In the genomic region with DNA sequence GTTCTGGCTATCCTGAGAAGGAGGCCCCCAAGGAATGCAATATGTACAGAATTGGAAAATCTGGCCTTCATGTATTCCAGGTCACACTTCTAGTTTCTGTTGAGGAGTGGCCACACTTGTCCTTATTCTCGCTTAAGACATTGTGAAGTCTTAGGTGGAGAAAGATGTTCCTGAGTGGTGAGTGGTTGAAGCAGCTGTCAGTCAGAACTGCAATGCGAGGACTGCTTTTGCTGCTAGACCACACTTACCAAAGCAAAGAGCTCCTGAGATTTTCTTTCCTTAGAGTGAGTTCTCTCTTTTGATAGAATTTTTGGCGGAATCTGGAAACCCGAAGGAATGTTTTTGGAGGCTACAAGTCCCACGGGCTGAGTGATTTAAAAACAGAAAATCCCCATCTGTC, we compare ENCODE assay signal across 30 mouse cellular contexts.
A peak's percentile ranks its signal among the peaks of the same experiment; 100 is the strongest.
DNase-seq lines count a peak whose midpoint lies in the region; ATAC-seq lines count a peak whose summit lies in the region.
"Had no signal": no experiment of that assay in that cellular context is flagged by ENCODE, and none has a peak within 500 bp of the region (broad histone marks: within the 10 kb centered on the region; RNA-seq: fewer than 3 reads in every experiment).

No protein-coding gene starts in this region.

- no peaks in the 10 kb centered on the region for H3K36me3 ChIP-seq in midbrain, embryonic 13.5 days
- H3K36me3 ChIP-seq: embryonic facial prominence, embryonic 12.5 days; embryonic facial prominence, embryonic 15.5 days; forebrain, embryonic 12.5 days; forebrain, embryonic 15.5 days; G1E; heart, embryonic 12.5 days; heart, embryonic 15.5 days; hindbrain, embryonic 10.5 days; hindbrain, embryonic 13.5 days had no signal

- no peak overlapping the region for H3K9ac ChIP-seq in midbrain, embryonic 13.5 days (replicated peaks)
- H3K9ac ChIP-seq: embryonic facial prominence, embryonic 12.5 days; embryonic facial prominence, embryonic 15.5 days; forebrain, embryonic 12.5 days; forebrain, embryonic 15.5 days; heart, embryonic 12.5 days; heart, embryonic 15.5 days; hindbrain, embryonic 13.5 days had no signal

- H3K27me3 ChIP-seq in midbrain, embryonic 13.5 days: no peaks in the 10 kb centered on the region
- H3K27me3 ChIP-seq: CH12.LX; embryonic facial prominence, embryonic 12.5 days; embryonic facial prominence, embryonic 15.5 days; forebrain, embryonic 12.5 days; forebrain, embryonic 15.5 days; heart, embryonic 12.5 days; heart, embryonic 15.5 days; hindbrain, embryonic 13.5 days had no signal

- WGBS in midbrain, embryonic 13.5 days: 87% methylated on average over 5 of the region's 5 CpGs

- no peaks in the 10 kb centered on the region for H3K4me1 ChIP-seq in midbrain, embryonic 13.5 days (replicated peaks)
- H3K4me1 ChIP-seq: embryonic facial prominence, embryonic 12.5 days; embryonic facial prominence, embryonic 15.5 days; forebrain, embryonic 12.5 days; forebrain, embryonic 15.5 days; hindbrain, embryonic 10.5 days had no signal

- no peak overlapping the region for H3K4me2 ChIP-seq in midbrain, embryonic 13.5 days (replicated peaks)
- H3K4me2 ChIP-seq: embryonic facial prominence, embryonic 12.5 days; embryonic facial prominence, embryonic 15.5 days; forebrain, embryonic 12.5 days; forebrain, embryonic 15.5 days; heart, embryonic 12.5 days; heart, embryonic 15.5 days; hindbrain, embryonic 13.5 days had no signal

- H3K27ac ChIP-seq in midbrain, embryonic 13.5 days: no peak overlapping the region
- H3K27ac ChIP-seq: embryonic facial prominence, embryonic 12.5 days; embryonic facial prominence, embryonic 15.5 days; forebrain, embryonic 12.5 days; forebrain, embryonic 15.5 days; heart, embryonic 15.5 days; hindbrain, embryonic 10.5 days; hindbrain, embryonic 13.5 days; hindbrain, postnatal 0 days had no signal

- ATAC-seq in midbrain, embryonic 13.5 days: no peak
- ATAC-seq: forebrain, embryonic 15.5 days; hindbrain, postnatal 0 days; inflammation-experienced regulatory T-cells, adult 6 months had no signal

- no peaks in the 10 kb centered on the region for H3K9me3 ChIP-seq in midbrain, embryonic 13.5 days
- H3K9me3 ChIP-seq: embryonic facial prominence, embryonic 12.5 days; embryonic facial prominence, embryonic 15.5 days; forebrain, embryonic 12.5 days; forebrain, embryonic 15.5 days; G1E; heart, embryonic 12.5 days; heart, embryonic 15.5 days; hindbrain, embryonic 10.5 days; hindbrain, embryonic 13.5 days had no signal

- no peak overlapping the region for H3K4me3 ChIP-seq in midbrain, embryonic 13.5 days (replicated peaks)
- H3K4me3 ChIP-seq: embryonic facial prominence, embryonic 12.5 days; embryonic facial prominence, embryonic 15.5 days; erythroblast, embryonic 14.5 days; forebrain, embryonic 12.5 days; forebrain, embryonic 15.5 days; heart, embryonic 12.5 days; heart, embryonic 15.5 days; hindbrain, embryonic 10.5 days; hindbrain, embryonic 13.5 days had no signal

- peak; percentile 71 for DNase-seq in heart, adult 11 months
- no peak for DNase-seq in heart, adult 18-20 months
- DNase-seq in 3T3-L1 (ENCODE audit: low read depth, low spot score): peak; percentile 39
- DNase-seq in 416B (ENCODE audit: low read depth): peak; percentile 36
- no peak for DNase-seq in kidney, adult 18-20 months
- DNase-seq: adrenal gland, adult 2 months; adrenal gland, postnatal 14 days; B cell, adult 2 months; cerebellum, adult 11 months; cerebellum, adult 2 months; cerebellum, adult 9-11 months; cerebellum, postnatal 25 days; gastrocnemius, postnatal 36 days; heart, postnatal 10 days; heart, postnatal 36 days; kidney, adult 11 months had no signal

Comparison
In these comparisons a context has a peak if more than half of its experiments do, and no peak if none do; other contexts are left out.
1. DNase-seq: peak in heart, adult 11 months (single experiment), 3T3-L1 (single experiment) and 416B (single experiment); none in heart, adult 18-20 months (0 of 2) and kidney, adult 18-20 months (single experiment).